Mouse (Mus musculus): ENCODE measurements at regions not wholly inside any gene's neighbourhood (a gene's known extent, or its start where the extent isn't known, plus 50 kb on each side); places are given as distances from the start of the nearest gene placed in this dataset.

DNA sequence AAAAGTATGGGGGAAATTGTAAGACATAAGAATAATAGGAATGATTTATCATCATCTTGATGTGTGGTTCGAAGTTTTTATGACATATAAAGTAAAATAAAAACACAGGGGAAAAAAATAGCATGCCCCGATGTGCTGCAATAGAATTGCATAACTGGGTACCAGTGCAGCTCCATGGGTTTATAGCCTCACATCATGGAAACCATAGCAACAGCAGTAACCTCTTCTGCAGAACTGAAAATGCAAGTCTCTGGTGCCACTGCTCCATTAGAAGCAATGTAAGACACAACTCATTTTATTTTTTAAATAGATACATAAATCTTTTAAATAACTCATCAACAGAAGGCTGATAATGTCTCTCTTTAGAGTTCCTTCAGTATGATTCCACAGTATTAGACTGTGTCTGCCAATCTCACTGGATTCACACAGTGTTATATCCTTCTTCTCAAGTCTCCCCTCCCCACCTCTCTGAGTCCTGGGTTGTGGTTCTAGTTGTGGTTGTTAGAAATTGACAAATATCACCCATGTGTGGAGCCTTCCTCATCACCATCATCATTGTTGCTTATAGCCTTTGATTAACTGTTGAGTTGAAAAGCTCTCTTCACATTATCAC, 340.9 kb upstream of the Gm11042 start:
- no peaks in the 10 kb centered on the region for H3K27me3 ChIP-seq
- no peak overlapping the region for H3K27ac ChIP-seq (replicated peaks)
- no peaks in the 10 kb centered on the region for H3K4me1 ChIP-seq
- no peak for ATAC-seq (replicated peaks)
- no peak overlapping the region for H3K4me2 ChIP-seq (replicated peaks)
- no peak overlapping the region for H3K4me3 ChIP-seq
- no peaks in the 10 kb centered on the region for H3K9me3 ChIP-seq
- H3K9ac ChIP-seq (replicated peaks): no peak overlapping the region
- no peaks in the 10 kb centered on the region for H3K36me3 ChIP-seq
- WGBS: 65% methylated on average over 2 of the region's 2 CpGs

DNA sequence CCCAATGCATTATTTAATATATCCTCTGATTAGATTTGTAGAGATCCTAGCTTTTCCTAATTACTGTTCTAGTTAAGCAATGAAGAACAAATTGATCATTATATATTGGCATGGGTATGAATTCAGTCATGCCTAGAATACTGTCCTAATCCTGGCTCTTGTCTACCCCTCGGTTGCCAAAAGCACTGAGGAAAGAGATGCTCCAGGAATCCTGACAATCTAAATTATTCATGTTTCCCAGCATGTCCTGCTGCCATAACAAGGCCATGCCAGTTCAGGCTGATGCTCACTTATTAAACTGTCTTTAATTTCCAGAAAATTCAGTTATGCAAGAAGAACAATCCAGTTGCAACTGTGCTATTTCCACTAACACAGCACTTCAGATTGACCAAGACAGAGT, 335.1 kb upstream of the Gm11042 start:
- Histone ChIP-seq H3K9me3 (no peaks in the 10 kb centered on the region), H3K27ac (replicated peaks) (no peak overlapping the region), H3K27me3 (no peaks in the 10 kb centered on the region), H3K36me3 (no peaks in the 10 kb centered on the region), H3K4me1 (no peaks in the 10 kb centered on the region), H3K9ac (replicated peaks) (no peak overlapping the region), H3K4me2 (replicated peaks) (no peak overlapping the region), H3K4me3 (no peak overlapping the region)
- WGBS: 67% methylated on average over 1 of the region's 1 CpGs
- ATAC-seq (replicated peaks): no peak

DNA sequence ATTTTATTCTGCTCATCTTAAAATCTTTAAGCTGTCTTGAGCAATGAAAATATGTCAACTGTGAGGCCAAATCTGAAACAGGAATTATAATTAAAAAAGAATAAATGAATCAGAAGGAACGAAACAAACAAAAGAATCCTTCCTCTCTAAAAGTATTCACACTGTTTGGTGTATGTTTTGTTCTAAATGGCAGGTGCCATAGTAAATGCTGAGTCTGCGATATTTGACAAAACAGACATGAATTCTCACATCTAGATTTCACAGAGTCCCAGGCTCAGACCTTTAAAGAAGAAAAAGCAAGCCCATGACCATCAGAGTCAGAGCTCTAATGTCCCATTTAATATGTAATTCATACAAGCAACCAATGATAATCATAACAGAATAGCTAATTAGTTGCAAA, 316.6 kb upstream of the Gm11042 start:
- Histone ChIP-seq H3K36me3 (no peaks in the 10 kb centered on the region), H3K4me2 (replicated peaks) (no peak overlapping the region), H3K27me3 (no peaks in the 10 kb centered on the region), H3K4me1 (no peaks in the 10 kb centered on the region), H3K27ac (replicated peaks) (no peak overlapping the region), H3K4me3 (no peak overlapping the region), H3K9me3 (no peaks in the 10 kb centered on the region), H3K9ac (replicated peaks) (no peak overlapping the region)
- WGBS: 74% methylated on average over 2 of the region's 2 CpGs
- no peak for ATAC-seq (replicated peaks)

DNA sequence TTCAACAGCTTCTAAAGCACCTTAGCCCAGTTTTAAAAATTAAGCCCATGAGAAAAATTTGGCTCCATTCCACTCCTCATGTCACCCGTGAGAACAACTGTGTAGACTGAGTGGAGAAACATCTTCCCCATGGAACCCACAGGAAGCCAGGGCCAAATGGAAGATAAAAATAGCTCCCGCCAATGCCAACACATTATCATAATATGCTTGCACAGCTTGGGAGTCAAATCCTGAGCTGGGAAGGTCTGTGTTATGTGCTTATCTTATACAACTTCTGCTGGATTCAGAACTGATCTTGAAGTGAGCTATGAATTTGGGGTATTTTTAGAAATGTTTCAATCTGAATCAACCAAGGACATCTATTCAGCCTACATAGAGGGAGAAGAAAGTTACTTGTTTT, 279.0 kb upstream of the Gm11042 start:
- no peaks in the 10 kb centered on the region for H3K36me3 ChIP-seq
- H3K4me3 ChIP-seq: no peak overlapping the region
- no peak overlapping the region for H3K27ac ChIP-seq (replicated peaks)
- H3K27me3 ChIP-seq: no peaks in the 10 kb centered on the region
- no peaks in the 10 kb centered on the region for H3K9me3 ChIP-seq
- H3K4me2 ChIP-seq (replicated peaks): no peak overlapping the region
- ATAC-seq (replicated peaks): no peak
- H3K4me1 ChIP-seq: no peaks in the 10 kb centered on the region
- H3K9ac ChIP-seq (replicated peaks): no peak overlapping the region
- WGBS: 82% methylated on average over 2 of the region's 2 CpGs

DNA sequence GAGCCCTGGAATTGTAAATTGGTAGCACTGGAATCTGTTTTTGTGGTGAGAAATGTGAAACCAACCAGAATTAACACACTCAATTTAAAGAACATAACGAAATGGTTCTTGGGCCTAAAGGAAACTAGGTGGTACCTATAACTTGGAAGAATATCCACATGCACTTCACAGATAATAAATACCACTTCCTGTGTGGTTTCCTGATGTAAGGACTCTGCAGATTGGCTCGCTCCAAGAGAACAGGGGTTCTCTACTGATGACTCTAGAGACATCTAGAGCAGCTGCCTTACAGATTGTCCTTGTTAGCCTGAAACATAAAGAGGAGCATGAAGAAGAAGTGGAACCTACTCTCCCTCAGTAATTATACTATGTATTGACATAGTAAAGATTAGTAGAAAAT, 238.4 kb upstream of the Gm11042 start:
- H3K27ac ChIP-seq (replicated peaks): no peak overlapping the region

DNA sequence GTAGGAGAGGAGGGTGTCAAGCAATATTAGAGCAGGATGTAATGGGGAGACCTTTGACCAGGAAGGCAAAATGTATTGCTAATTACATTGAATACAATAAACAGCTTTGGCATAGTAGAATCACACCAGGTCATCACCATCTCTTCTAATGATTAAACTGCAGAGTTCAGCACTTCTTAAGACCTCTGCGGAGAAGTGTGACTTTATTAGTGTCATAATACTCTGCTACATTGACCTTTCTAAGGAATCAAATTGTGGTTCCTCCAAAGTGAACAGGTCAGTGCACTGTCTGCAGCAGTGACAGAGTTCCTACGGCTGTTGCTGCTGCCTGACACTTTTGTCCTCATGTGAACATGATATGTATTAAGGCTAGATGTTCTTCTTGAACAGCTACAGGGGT, 228.0 kb upstream of the Gm11042 start:
- ATAC-seq (replicated peaks): no peak
- 90% methylated on average over 2 of the region's 2 CpGs for WGBS
- H3K9ac ChIP-seq (replicated peaks): no peak overlapping the region
- no peak overlapping the region for H3K4me2 ChIP-seq (replicated peaks)
- no peaks in the 10 kb centered on the region for H3K36me3 ChIP-seq
- no peaks in the 10 kb centered on the region for H3K27me3 ChIP-seq
- H3K27ac ChIP-seq (replicated peaks): no peak overlapping the region
- H3K4me3 ChIP-seq: no peak overlapping the region
- H3K4me1 ChIP-seq: no peaks in the 10 kb centered on the region
- H3K9me3 ChIP-seq: no peaks in the 10 kb centered on the region

More for the DNA sequence above, 238.4 kb upstream of the Gm11042 start:
- no peaks in the 10 kb centered on the region for H3K4me1 ChIP-seq
- no peak overlapping the region for H3K4me2 ChIP-seq (replicated peaks)
- ATAC-seq (replicated peaks): no peak
- H3K36me3 ChIP-seq: no peaks in the 10 kb centered on the region
- no peak overlapping the region for H3K9ac ChIP-seq (replicated peaks)
- WGBS: 91% methylated on average over 2 of the region's 2 CpGs
- H3K9me3 ChIP-seq: no peaks in the 10 kb centered on the region
- H3K4me3 ChIP-seq: no peak overlapping the region
- no peaks in the 10 kb centered on the region for H3K27me3 ChIP-seq

DNA sequence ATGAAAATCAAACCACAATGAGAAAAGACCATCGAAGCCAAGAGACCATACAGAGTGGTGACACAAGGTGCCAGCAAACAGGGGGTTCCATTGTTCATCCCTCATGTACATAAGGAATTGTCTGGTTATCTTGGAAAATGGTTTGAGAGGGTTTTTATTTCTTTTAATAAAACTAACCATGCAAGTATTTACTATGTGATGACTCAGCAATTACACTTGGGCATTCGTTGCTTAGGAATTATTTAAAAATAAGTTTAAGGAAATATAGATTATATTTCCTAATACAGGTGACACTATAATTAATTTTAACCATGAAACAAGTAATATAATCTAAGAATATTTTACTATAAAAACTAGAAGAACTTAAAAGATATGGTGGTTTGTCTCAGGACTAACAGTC, 218.7 kb upstream of the Gm11042 start:
- no peak overlapping the region for H3K9ac ChIP-seq (replicated peaks)
- H3K9me3 ChIP-seq: no peaks in the 10 kb centered on the region
- no peak overlapping the region for H3K27ac ChIP-seq (replicated peaks)
- 94% methylated on average over 2 of the region's 2 CpGs for WGBS
- no peak for ATAC-seq (replicated peaks)
- no peaks in the 10 kb centered on the region for H3K36me3 ChIP-seq
- no peak overlapping the region for H3K4me3 ChIP-seq
- H3K27me3 ChIP-seq: no peaks in the 10 kb centered on the region
- H3K4me1 ChIP-seq: no peaks in the 10 kb centered on the region
- H3K4me2 ChIP-seq (replicated peaks): no peak overlapping the region

DNA sequence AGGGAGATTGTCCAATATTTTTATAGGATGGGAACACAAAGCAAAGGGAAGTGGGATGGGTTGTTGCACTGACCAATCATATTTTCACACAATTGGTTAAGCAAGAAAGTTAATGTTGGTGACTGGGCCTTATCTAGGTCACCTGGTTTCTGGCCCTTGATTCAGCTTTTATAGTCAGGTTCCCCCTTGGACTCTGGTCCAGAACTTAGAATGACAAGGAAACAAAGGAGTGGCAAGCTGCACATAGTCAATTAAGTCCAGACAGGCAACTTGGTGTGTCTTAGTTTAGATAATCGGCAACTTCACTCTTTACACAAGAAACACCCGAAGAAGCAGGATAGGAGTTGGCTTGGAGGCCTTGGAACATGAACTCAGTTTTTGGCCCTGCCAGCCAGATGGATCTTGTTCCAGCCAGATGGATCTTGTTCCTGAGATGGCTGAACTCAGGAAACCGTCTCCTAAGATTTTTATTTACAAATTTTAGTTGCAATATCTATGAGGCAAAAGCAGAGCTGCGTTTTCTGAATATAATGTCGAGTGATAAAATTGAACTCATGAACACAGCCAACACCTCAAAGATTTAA, 212.9 kb upstream of the Gm11042 start:
- H3K36me3 ChIP-seq: no peaks in the 10 kb centered on the region
- H3K27me3 ChIP-seq: no peaks in the 10 kb centered on the region
- ATAC-seq (replicated peaks): no peak
- H3K4me2 ChIP-seq (replicated peaks): no peak overlapping the region
- peaks cover 14% of the 10 kb centered on the region for H3K4me1 ChIP-seq
- 77% methylated on average over 5 of the region's 5 CpGs for WGBS
- H3K9ac ChIP-seq (replicated peaks): no peak overlapping the region
- H3K27ac ChIP-seq (replicated peaks): no peak overlapping the region
- no peak overlapping the region for H3K4me3 ChIP-seq
- no peaks in the 10 kb centered on the region for H3K9me3 ChIP-seq

DNA sequence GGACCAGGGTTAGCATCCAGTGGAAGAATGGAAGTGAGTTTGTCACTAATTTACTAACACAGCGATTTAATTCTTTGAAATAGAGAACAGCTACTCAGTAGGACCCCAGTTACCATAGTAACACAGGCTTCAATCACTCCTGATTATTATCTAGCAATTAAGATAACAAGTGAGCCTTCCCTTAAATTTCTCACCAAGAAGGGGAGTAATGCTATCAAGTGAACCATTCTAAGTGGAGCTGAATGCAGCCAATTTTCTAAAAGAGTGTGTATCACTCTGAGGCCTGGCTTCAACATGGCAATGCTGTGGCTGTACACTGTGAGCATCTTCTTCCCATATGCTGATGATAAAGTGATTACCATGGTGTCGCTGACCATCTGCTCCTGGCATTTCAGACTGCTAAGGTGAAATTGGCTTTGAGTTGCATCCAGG, 211.0 kb upstream of the Gm11042 start:
- Histone ChIP-seq H3K4me1 (peaks cover 14% of the 10 kb centered on the region), H3K9me3 (no peaks in the 10 kb centered on the region), H3K36me3 (no peaks in the 10 kb centered on the region), H3K9ac (replicated peaks) (no peak overlapping the region), H3K27me3 (no peaks in the 10 kb centered on the region), H3K4me2 (replicated peaks) (no peak overlapping the region), H3K27ac (replicated peaks) (peak overlapping the region; percentile 45), H3K4me3 (no peak overlapping the region)
- peak; percentile 92 for ATAC-seq (replicated peaks)
- 24% methylated on average over 2 of the region's 2 CpGs for WGBS

DNA sequence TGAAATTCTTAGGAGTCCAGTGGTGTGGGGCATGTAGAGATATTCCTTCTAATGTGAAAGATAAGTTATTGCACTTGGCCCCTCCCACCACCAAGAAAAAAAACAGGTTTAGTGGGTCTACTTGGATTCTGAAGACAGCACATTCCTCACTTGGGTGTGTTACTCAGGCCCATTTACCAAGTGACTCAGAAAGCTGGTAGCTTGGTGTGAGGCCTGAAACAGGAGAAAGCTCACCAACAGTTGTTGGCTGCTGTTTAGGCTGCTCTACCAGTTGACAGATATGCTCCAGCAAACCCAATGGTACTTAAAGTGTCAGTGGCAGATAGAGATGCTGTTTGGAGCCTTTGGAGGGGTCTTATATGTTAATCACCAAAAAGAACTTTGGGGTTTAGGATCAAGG, 207.8 kb upstream of the Gm11042 start:
- no peak overlapping the region for H3K4me3 ChIP-seq
- H3K9me3 ChIP-seq: no peaks in the 10 kb centered on the region

DNA sequence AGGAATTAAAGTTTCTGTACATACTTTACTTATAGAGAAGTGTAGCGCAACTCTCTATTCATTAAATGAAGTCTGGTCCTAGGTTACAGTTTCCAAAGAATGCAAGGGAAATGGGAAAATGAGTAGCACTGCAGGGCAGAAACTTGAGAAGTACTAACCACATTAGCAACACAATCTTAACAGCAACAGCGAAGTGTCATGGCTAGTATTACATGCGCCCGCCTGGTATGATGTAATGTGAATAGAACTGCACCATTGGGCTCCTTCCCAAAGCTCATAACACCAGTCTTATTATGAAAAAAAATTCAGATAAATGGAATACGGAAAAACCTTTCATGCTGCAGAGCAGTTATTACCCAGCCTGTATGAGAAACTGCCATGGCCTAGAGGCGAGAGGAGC, 201.8 kb upstream of the Gm11042 start:
- no peaks in the 10 kb centered on the region for H3K36me3 ChIP-seq
- no peaks in the 10 kb centered on the region for H3K9me3 ChIP-seq
- H3K27me3 ChIP-seq: no peaks in the 10 kb centered on the region
- 90% methylated on average over 6 of the region's 6 CpGs for WGBS
- no peak overlapping the region for H3K4me2 ChIP-seq (replicated peaks)
- no peaks in the 10 kb centered on the region for H3K4me1 ChIP-seq
- no peak for ATAC-seq (replicated peaks)
- H3K9ac ChIP-seq (replicated peaks): no peak overlapping the region
- no peak overlapping the region for H3K27ac ChIP-seq (replicated peaks)
- H3K4me3 ChIP-seq: no peak overlapping the region

More for the DNA sequence above, 207.8 kb upstream of the Gm11042 start:
- no peaks in the 10 kb centered on the region for H3K27me3 ChIP-seq
- no peaks in the 10 kb centered on the region for H3K36me3 ChIP-seq
- no peak overlapping the region for H3K27ac ChIP-seq (replicated peaks)
- H3K4me1 ChIP-seq: peaks cover 14% of the 10 kb centered on the region
- no peak overlapping the region for H3K4me2 ChIP-seq (replicated peaks)
- ATAC-seq (replicated peaks): no peak
- H3K9ac ChIP-seq (replicated peaks): no peak overlapping the region

DNA sequence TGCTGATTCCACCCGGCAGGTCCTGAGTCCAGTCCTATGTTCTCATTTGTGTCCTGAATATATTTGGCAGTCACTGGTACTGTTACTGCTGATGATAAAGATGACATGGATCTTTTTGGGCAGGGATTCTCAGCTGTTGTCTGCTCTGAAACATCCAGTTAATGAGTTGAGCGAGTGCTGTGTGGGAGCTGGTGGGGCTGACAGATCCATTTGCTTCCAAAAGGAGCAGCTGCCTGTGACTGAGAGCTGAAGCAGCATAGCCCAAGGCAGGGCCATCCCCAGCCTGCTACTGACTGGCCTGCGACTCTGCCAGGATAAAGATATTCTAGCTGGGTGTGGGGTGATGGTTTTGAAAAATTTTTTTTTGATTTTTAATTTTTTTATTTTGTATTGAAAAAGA, 200.3 kb upstream of the Gm11042 start:
- H3K27ac ChIP-seq (replicated peaks): no peak overlapping the region
- H3K9ac ChIP-seq (replicated peaks): no peak overlapping the region
- H3K9me3 ChIP-seq: no peaks in the 10 kb centered on the region
- H3K27me3 ChIP-seq: no peaks in the 10 kb centered on the region
- WGBS: 54% methylated on average over 3 of the region's 3 CpGs
- H3K36me3 ChIP-seq: no peaks in the 10 kb centered on the region
- no peak overlapping the region for H3K4me3 ChIP-seq
- no peaks in the 10 kb centered on the region for H3K4me1 ChIP-seq
- no peak overlapping the region for H3K4me2 ChIP-seq (replicated peaks)
- peak; percentile 66; the same call in 1 of the 2 replicates for ATAC-seq (replicated peaks)

DNA sequence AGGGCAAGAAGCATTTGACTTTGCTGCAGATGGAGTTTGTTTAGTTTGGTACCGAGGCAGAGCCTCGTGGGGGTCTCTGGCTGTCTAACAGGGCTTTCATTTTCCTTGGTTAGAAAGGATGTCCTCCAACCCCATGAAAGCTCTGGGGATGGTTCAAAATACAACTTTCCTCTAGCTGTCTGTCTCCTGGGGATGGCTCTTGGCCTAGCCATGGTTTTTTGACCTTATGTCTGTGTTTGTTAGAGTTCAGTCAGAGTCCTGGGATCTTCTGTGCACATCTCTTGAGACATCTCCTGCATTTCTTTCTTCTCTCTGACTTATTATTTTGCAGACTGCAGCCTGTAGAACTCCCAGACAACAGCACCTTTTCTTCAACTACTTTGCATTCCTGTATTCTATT, 186.6 kb upstream of the Gm11042 start:
- Histone ChIP-seq H3K4me1 (no peaks in the 10 kb centered on the region), H3K4me3 (no peak overlapping the region), H3K9me3 (no peaks in the 10 kb centered on the region), H3K9ac (replicated peaks) (no peak overlapping the region), H3K36me3 (no peaks in the 10 kb centered on the region), H3K4me2 (replicated peaks) (no peak overlapping the region), H3K27me3 (no peaks in the 10 kb centered on the region), H3K27ac (replicated peaks) (no peak overlapping the region)
- ATAC-seq (replicated peaks): no peak
- WGBS: 84% methylated on average over 2 of the region's 2 CpGs

Measured in forebrain, embryonic 15.5 days (tissue).